9 mouse cellular contexts compared by ENCODE assay signal in the genomic region with DNA sequence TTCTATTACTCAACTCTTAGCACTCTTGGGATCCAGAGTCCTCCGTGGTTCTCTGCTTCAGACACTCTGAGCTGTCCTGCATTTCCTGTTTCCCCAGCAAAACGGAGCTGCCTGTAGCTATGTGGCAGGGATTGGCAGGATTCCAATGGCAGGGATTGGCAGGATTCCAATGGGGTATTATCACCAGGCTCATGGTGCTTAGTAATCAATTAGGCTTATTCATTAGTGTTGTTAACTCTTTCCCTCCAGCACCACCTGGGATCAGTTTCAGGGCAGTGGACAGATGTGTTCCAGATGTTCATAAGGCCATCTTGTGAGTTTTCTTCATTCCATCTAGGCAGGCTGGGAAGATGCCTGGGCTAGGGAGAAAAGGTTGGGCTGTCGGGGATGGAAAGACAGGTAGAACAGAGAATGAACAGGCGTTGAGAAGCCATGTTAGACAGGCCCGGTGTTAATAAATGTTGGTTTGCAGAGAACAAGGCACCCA.
DNase-seq lines count a peak whose midpoint lies in the region; ATAC-seq and TF ChIP-seq lines count a peak whose summit lies in the region.
"Had no signal": no experiment of that assay in that cellular context is flagged by ENCODE, and none has a peak within 500 bp of the region (broad histone marks: within the 10 kb centered on the region; RNA-seq: fewer than 3 reads in every experiment).

No protein-coding gene starts in this region.

- H3K27me3 ChIP-seq in forebrain, embryonic 14.5 days (replicated peaks; ENCODE audit: control insufficient read depth, insufficient read depth, low read length), result no peaks in the 10 kb centered on the region
- no peaks in the 10 kb centered on the region for H3K27me3 ChIP-seq in midbrain, postnatal 0 days (ENCODE audit: insufficient read depth, low read length)

- peak; percentile 93 for ATAC-seq in forebrain, embryonic 14.5 days
- peak; percentile 60; the same call in 1 of the 2 replicates for ATAC-seq in midbrain, postnatal 0 days (ENCODE audit: low FRiP score)

- no peaks in the 10 kb centered on the region for H3K36me3 ChIP-seq in forebrain, embryonic 14.5 days (ENCODE audit: control insufficient read depth, insufficient read depth, low read length)
- H3K36me3 ChIP-seq in midbrain, postnatal 0 days (ENCODE audit: insufficient read depth, low read length), result no peaks in the 10 kb centered on the region

- peaks cover 13% of the 10 kb centered on the region for H3K4me1 ChIP-seq in forebrain, embryonic 14.5 days (ENCODE audit: control insufficient read depth, insufficient read depth, low read length)
- no peaks in the 10 kb centered on the region for H3K4me1 ChIP-seq in midbrain, postnatal 0 days (ENCODE audit: insufficient read depth, low read length)
- H3K4me1 ChIP-seq: megakaryocyte, embryonic 14.5 days had no signal

- no peak overlapping the region for H3K4me3 ChIP-seq in forebrain, embryonic 14.5 days (ENCODE audit: low read depth, low read length)
- H3K4me3 ChIP-seq in midbrain, postnatal 0 days (ENCODE audit: low read depth, low read length), result no peak overlapping the region
- H3K4me3 ChIP-seq: megakaryocyte, embryonic 14.5 days had no signal

- no peak for TF ChIP-seq CTCF in midbrain, postnatal 0 days (IDR thresholded peaks at IDR 0.05)

- WGBS in forebrain, embryonic 14.5 days, result 21% methylated on average over 5 of the region's 5 CpGs
- 34% methylated on average over 5 of the region's 5 CpGs for WGBS in midbrain, postnatal 0 days

- H3K27ac ChIP-seq in forebrain, embryonic 14.5 days (ENCODE audit: low read depth, low read length), result peak overlapping the region; percentile 31; the same call in 1 of the 2 replicates
- H3K27ac ChIP-seq in midbrain, postnatal 0 days (ENCODE audit: low read depth, low read length), result no peak overlapping the region

- DNase-seq in heart, adult 11 months, result peak; percentile 89
- DNase-seq in heart, adult 9 months (ENCODE audit: low spot score in 2 of 2), result no peak
- peak; percentile 59 for DNase-seq in brain, embryonic 18.5 days (ENCODE audit: low read depth, low spot score)
- DNase-seq in forebrain, embryonic 14.5 days (ENCODE audit: low spot score), result peak; percentile 96
- DNase-seq in kidney, postnatal 10 days, result peak; percentile 56
- DNase-seq in midbrain, postnatal 0 days (ENCODE audit: low spot score), result peak; percentile 90
- no peak for DNase-seq in thymus, adult 18-20 months
- no peak for DNase-seq in adrenal gland, postnatal 4 days (ENCODE audit: low spot score in 2 of 2)

- H3K9ac ChIP-seq in forebrain, embryonic 14.5 days (ENCODE audit: low read length), result no peak overlapping the region
- H3K9ac ChIP-seq in midbrain, postnatal 0 days (replicated peaks; ENCODE audit: low read length, poor library complexity, severe bottlenecking), result no peak overlapping the region

- H3K9me3 ChIP-seq in forebrain, embryonic 14.5 days (replicated peaks; ENCODE audit: control insufficient read depth, low read length), result no peaks in the 10 kb centered on the region
- no peaks in the 10 kb centered on the region for H3K9me3 ChIP-seq in midbrain, postnatal 0 days (ENCODE audit: low read length)
- H3K9me3 ChIP-seq: megakaryocyte, embryonic 14.5 days had no signal

- H3K4me2 ChIP-seq in forebrain, embryonic 14.5 days (ENCODE audit: low read length), result peak overlapping the region; percentile 18
- no peak overlapping the region for H3K4me2 ChIP-seq in midbrain, postnatal 0 days (ENCODE audit: low read depth, low read length, poor library complexity, severe bottlenecking)

Comparison
In these comparisons a context has a peak if more than half of its experiments do, and no peak if none do; other contexts are left out.
1. DNase-seq: peak in heart, adult 11 months (single experiment), brain, embryonic 18.5 days (single experiment), forebrain, embryonic 14.5 days (single experiment), kidney, postnatal 10 days (single experiment) and midbrain, postnatal 0 days (single experiment); none in heart, adult 9 months (0 of 2), thymus, adult 18-20 months (0 of 2) and adrenal gland, postnatal 4 days (0 of 2).